Mouse (Mus musculus) layer of hippocampus, postnatal 14 days (tissue): ENCODE results near the gene Cntn5. TPM values are rescaled to one million over a fixed set of nuclear protein-coding genes. Genes with fewer than 3 reads are reported as not detected.

ENCODE experiments used
- DNase-seq, 2 experiments: peaks; one replicate each; pipeline ENCODE4 v3.0.0; 2021 to 2022; ENCODE audit warnings: low spot score in 2 of 2, mixed read lengths in 1 of 2
- microRNA-seq, 2 experiments: library from miRNA; unstranded; fragments of <30 nt; microRNA quantifications; one replicate each; pipeline ENCODE4 v1.2.0; 2021
- total RNA-seq, 2 experiments: library from RNA; stranded (reverse); gene quantifications; 2 replicates each; pipeline ENCODE4 v1.2.3; 2021

Gene Cntn5
- total RNA-seq, 2 experiments from 2014 or later: 9.7 to 15.3 TPM

DNA sequence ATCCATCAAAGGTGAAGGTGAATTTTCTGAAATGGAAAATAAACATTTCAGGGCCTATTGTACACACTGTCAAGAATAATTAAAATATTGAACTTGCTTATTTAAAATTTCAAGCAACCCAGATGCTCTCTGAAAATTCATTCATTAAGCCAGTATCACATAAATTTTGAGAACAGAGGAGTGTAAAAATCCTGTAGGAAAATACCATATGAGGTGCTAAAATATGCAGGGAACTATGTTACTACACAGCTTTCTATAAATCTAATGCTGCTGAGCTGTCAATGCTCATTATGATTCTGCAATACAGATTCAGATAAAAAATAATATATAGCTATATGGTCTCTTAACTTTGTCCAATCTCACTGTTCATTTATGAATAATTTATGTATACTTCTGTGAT is 1134.9 kb downstream of the Cntn5 start:
- peak in 1 of 2 experiments; percentile 4 for DNase-seq

DNA sequence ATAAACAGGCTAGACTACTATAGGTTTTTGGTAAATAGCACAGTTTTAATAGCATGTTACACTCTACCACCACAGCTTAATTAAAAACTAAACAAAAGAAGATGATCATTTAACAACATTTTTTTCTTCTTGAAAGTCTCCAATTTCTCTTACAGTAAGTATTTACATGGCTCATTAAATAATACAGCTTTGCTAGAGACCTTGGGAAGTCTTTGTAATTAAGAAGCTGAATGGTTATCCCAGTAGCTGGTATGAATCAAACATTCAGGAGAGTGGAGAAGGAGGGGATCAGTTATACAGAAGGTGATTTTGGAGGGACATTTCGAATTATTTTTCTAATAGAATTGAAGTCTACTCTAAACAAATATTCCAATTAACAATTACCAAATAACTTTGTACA is 1186.4 kb downstream of the Cntn5 start:
- DNase-seq: no peak

DNA sequence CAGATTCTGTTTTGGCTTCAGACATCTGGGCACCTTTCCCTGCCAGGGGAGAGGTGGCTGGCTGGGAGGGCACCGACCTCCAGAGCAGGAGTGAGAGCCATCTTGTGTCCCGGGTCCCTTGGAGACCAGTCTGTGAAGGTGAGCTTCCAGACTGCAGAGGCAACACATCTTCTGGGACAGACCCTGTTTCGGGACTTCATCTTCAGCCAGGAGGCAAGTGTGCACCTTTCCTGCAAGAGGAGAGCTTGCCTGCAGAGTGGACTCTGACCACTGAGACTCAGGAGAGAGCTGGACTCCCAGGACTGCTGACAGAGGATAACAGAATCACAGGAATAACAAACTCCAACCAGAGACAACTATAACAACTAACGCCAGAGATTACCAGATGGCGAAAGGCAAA is 1195.9 kb downstream of the Cntn5 start:
- DNase-seq: no peak

DNA sequence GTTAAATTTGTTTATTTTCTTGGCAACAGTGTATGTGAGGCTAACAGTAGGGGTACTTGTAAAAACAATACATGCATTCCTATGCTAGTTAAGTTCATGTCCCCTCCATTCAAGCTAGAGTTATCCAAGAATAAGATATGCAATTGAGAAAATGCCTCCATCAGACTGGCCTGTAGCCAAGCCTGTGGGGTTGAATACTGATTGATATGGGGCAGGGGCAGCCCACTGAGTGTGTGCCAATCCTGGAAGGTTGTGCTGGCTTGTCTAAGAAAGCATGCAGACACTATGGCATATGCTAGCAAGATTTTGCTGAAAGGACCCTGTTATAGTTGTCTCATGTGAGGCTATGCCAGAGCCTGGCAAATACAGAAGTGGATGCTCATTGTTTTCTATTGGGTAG is 1196.8 kb downstream of the Cntn5 start:
- DNase-seq: no peak

DNA sequence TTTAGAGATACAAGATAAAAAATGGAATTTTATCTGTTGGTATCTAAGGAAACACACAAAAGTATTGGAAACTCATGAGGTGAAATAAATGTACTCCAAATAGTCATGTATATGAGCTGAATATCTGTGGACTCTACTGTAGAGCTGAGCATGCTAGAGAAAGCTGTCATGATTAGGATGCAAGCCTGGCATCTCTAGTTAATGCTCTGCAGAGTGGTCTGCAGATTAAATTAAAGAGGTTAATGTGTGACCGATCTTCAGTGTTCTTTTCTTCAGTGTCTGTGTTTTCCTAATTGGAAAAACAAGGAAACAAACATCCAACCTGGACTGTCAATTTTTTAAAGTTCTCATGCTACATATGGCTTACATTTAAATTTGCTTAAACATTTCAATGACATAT is 1199.4 kb downstream of the Cntn5 start:
- DNase-seq: no peak

DNA sequence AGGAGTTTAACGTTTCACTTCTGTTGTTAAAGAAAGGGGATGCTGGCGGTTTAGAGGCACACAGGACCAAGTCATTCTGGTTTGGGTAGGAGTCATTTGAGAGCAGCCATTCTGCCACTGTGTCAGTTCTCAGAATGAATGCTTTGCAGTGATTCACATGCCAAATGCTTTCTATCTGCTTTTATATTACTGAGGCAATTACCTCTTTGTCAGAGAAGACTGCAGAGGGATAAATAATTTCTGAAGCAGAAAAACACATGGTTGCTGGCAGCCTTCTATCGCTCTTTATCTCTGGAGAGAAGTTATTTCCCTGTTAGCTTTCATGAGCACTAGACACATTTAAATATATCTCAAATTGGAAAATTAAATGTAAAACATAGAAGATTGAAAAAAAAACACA is 1207.9 kb downstream of the Cntn5 start:
- DNase-seq: peak in 1 of 2 experiments; percentile 22

DNA sequence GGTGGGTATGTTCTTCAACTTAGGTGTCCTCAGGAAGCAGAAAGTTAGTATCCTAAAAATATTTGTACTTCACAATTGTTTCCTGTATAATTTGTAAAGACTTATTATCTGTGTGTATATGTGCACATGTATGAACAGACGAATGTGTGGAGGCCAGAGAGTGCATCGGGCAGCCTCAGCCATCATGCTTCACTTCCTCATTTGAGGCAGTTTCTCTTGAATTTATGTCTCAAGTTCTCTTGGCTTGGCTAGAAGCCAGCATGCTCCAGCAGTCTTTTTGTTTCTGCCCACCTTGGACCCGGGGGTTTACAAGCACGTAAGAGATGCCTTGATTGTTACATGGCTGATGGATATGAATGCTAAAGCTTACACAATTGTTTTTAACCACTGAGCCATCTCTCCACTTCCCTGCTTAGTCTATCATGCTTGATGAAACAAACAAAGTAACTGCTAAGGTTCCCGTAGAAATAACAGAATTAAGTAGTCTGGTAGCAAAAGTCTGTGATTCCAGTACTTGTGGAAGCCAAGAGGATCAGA is 1222.2 kb downstream of the Cntn5 start:
- DNase-seq: no peak

DNA sequence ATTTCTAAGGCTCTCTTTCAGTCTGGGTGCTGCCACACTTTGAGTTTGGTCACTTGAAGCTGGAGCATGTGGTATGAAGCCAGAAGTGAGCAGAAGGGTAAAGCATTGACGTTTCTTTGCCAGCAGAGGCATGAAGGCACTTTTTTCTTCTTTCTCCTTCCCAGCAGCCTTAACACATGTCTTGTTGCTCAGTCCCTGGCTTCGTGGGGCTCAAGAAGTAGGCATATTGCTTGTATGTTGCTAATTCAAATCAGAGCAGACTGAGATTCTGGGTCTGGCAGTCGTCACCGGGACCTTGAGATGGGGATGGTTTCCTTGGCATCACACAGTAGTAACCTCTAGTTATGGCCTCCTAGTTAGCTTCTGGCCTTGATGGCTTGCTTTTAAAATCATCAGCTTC is 1228.5 kb downstream of the Cntn5 start:
- DNase-seq: no peak

DNA sequence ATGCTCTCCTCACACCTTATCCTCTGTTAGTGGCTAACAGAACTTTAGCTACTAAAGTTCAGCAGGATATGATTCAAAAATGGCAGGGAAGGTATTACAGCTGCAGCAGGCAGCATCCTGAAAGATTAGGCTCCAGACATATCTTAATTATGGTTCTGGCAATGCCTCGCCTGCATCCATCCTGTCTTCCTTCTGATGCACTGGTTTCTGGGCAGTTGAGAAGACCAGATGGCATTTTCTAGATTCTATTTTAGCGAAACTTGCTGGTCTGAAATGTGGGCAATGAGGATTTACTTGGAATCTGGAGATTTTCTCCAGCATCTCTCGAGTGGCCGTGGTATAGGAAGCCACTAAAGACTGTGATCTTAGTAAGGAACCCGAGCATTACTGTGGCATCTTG is 1230.0 kb downstream of the Cntn5 start:
- no peak for DNase-seq

DNA sequence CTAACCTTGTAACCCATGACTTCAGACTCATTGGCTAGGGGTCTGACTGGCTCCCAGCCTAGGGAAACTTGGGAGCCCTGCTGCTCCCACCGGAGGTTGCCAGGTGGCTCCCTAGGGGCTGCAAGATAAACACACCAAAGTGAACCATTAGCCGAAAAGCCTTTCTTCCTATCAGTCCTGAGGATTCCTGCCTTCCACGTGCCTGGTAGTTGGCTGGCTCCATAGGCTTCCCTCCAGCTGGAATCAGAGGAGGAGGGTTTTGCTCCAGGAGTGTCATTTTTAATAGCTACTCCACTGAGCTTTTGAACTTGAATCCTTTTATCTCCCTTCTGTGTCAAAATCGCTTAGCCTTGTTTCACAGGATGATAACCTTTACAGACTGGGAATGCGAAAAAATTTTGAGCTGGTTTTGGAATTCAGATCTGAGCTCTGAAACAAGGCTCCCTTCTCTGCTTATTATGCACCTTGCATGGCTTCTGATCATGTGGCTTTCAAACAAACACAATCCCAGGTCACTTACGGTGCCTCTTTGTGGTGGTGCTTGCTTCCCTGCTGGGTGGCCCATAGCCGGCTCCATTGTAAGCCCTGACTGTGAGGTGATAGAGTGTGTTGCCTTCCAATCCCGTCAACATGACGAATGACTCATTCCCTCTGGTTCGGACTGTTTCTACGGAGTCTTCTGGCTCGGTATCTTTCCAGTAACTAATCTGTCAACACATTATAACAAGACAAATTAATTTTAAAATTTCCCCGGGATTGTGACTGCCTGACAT is 1231.1 kb downstream of the Cntn5 start:
- no peak for DNase-seq

DNA sequence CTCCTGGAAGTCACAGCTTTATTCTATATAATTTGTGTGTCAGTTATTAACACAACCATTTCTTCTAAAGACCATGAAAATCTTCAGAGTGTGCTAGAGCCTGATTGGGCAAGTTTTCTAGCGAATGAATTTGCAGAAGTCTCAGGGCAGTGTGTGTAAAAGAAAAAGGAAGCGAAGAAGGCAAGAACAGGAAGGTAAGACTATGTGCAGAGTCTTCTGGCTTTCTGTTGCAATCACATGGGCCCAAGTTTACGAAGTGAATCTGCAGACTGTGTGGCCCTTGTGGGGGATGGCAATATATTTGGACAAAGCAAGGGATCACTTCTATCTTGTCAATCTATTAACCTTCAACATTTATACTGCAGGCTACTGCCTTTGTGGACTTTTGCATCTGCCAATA is 1251.1 kb downstream of the Cntn5 start:
- DNase-seq: no peak

DNA sequence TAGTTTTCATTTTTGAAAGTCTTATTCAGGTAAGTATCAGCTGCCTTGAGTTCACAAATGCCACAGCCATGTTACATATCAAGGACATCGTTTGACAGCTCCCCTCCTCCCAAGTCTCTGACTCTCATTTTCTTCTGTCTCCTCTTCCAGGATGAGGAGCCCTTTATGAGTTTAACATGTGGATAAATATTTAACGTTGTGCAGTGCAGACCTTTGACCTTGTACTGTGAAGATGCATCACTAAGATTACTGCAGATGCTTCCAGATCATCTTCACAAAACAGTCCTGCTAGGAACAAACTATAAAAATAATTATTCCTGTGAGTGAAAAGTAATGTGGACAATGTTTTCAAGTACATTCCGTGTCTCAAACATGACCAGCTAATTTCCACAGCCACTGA is 1257.2 kb downstream of the Cntn5 start:
- no peak for DNase-seq

DNA sequence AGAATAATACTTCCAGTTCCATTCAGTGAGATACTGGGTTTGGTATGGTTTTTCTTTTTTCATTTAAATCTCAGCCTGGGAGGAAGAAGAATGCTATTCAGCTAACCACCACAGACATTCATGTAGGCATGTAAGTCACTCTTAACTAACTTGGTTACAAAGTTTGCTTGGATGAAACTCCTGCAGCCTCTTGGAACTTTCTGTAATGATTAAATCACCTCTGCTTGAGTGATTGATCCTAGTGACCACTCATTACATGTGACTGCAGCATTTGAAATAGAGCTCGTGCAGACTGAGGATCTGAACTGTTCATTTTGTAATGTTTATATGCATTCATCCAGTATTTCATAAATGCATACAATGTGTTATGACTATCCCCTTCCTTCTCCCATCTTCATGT is 1258.3 kb downstream of the Cntn5 start:
- no peak for DNase-seq

Small RNAs within 50 kb of the gene (microRNA-seq; reads per million reads assigned to microRNA genes)
- gene Gm24496: 0 reads per million in 2 experiments
- 0 reads per million in 2 experiments for gene Gm25086
- gene Gm26195: 0 reads per million in 2 experiments
- gene Mir6237: 0 reads per million in 2 experiments
